Mouse (Mus musculus): ENCODE measurements around the gene Rrp1b.

GRCm38 (mm10) chr17:32063654-32064053, 27.8 kb downstream of the Rrp1b start:
- TF ChIP-seq POLR2A (IDR thresholded peaks at IDR 0.05; ENCODE audit: borderline replicate concordance, insufficient read depth, low read length) (no peak), CTCF (IDR thresholded peaks at IDR 0.05; ENCODE audit: borderline replicate concordance, insufficient read depth, low read depth, low read length) (no peak)

All from cerebellum, adult 2 months (tissue).